Mouse (Mus musculus) neural tube, embryonic 14.5 days (tissue): ENCODE measurements at regions not wholly inside any gene's neighbourhood (a gene's known extent, or its start where the extent isn't known, plus 50 kb on each side); places are given as distances from the start of the nearest gene placed in this dataset.

Experiments
- ATAC-seq: fragments of 200-750 bp; cut with Nextera tagmentation; 2 replicates; pipeline ENCODE4 v1.8.0; 2017; ENCODE audit warnings: low read depth, mild to moderate bottlenecking, moderate TSS enrichment, moderate library complexity
- H3K27ac ChIP-seq: fragments of 300-500 bp; sonication (generic); 2 replicates; pipeline ENCODE4 v1.5.1; 2014; ENCODE audit warnings: low read depth, mild to moderate bottlenecking, control low read depth, low read length, moderate library complexity, mixed read lengths
- H3K27me3 ChIP-seq: fragments of 300-500 bp; sonication (generic); 2 replicates; pipeline ENCODE4 v1.6.1; 2014; ENCODE audit warnings: low read length; ENCODE audit not compliant: control insufficient read depth, insufficient read depth
- H3K36me3 ChIP-seq: fragments of 300-500 bp; sonication (generic); 2 replicates; pipeline ENCODE4 v1.6.1; 2014; ENCODE audit warnings: low read length, mixed read lengths; ENCODE audit not compliant: control insufficient read depth, insufficient read depth
- H3K4me1 ChIP-seq: fragments of 300-500 bp; sonication (generic); 2 replicates; pipeline ENCODE4 v1.6.1; 2014; ENCODE audit warnings: low read length; ENCODE audit not compliant: control insufficient read depth, insufficient read depth
- H3K4me2 ChIP-seq: fragments of 300-500 bp; sonication (generic); 2 replicates; pipeline ENCODE4 v1.6.1; 2014; ENCODE audit warnings: mild to moderate bottlenecking, low read depth, low read length, control low read depth
- H3K4me3 ChIP-seq: fragments of 300-500 bp; sonication (generic); 2 replicates; pipeline ENCODE4 v1.5.1; 2014; ENCODE audit warnings: low read depth, low read length, control low read depth, mixed read lengths
- H3K9ac ChIP-seq: fragments of 300-500 bp; sonication (generic); replicated peaks from 2 replicates; pipeline ENCODE4 v1.6.1; 2014; ENCODE audit warnings: low read depth, mild to moderate bottlenecking, control low read depth, low read length, mixed read lengths
- H3K9me3 ChIP-seq: fragments of 300-500 bp; sonication (generic); 2 replicates; pipeline ENCODE4 v1.6.1; 2016; ENCODE audit warnings: low read length; ENCODE audit not compliant: control insufficient read depth
- WGBS: fragments of 180-500 bp; shearing (Covaris S2); extraction: QIAGEN DNeasy Blood & Tissue Kit; methylation state at CpG from one replicate; pipeline ENCODE4 v1.1.7; 2014; 5-methylcytosine and 5-hydroxymethylcytosine counted together

- Histone ChIP-seq H3K9ac (no peak overlapping the region), H3K4me1 (no peaks in the 10 kb centered on the region), H3K4me3 (no peak overlapping the region), H3K36me3 (no peaks in the 10 kb centered on the region), H3K27me3 (no peaks in the 10 kb centered on the region), H3K27ac (no peak overlapping the region), H3K4me2 (no peak overlapping the region), H3K9me3 (no peaks in the 10 kb centered on the region)
- ATAC-seq = no peak
- WGBS = 91% methylated on average over 1 of the region's 1 CpGs
These were observed 319.1 kb downstream of the Gadd45g start for GRCm38 (mm10) chr13:52165531-52165930.

DNA sequence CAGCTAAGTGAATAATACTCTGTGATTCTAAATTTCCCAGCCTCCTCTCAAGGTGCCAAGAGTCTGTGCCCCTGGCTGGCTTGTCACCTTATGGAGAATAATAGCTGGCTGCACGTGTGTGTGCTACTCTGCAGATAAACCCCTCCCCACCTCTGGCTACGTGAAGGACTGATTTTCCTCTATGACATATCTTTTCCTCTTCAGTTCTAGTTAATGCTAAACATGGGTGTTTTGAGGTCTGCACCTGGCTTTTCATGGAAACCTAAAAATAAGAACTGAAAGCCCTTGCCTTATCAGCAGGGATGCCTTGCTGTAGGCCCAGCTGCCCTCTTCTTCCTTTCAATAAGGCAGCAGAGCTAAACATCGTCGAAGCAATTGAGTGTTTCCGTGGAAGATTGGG lies 321.5 kb downstream of the Gadd45g start:
- Histone ChIP-seq H3K9ac (no peak overlapping the region), H3K27me3 (no peaks in the 10 kb centered on the region), H3K9me3 (no peaks in the 10 kb centered on the region), H3K4me2 (no peak overlapping the region), H3K27ac (no peak overlapping the region), H3K36me3 (no peaks in the 10 kb centered on the region), H3K4me3 (no peak overlapping the region), H3K4me1 (no peaks in the 10 kb centered on the region)
- 72% methylated on average over 5 of the region's 5 CpGs for WGBS
- no peak for ATAC-seq

GRCm38 (mm10) chr13:52172706-52173346 lies 326.3 kb downstream of the Gadd45g start:
- H3K9ac ChIP-seq = no peak overlapping the region
- H3K9me3 ChIP-seq = no peaks in the 10 kb centered on the region
- no peak for ATAC-seq
- 90% methylated on average over 9 of the region's 9 CpGs for WGBS
- no peaks in the 10 kb centered on the region for H3K4me1 ChIP-seq
- H3K27ac ChIP-seq = no peak overlapping the region
- no peaks in the 10 kb centered on the region for H3K27me3 ChIP-seq
- H3K4me2 ChIP-seq = no peak overlapping the region
- no peaks in the 10 kb centered on the region for H3K36me3 ChIP-seq
- no peak overlapping the region for H3K4me3 ChIP-seq

DNA sequence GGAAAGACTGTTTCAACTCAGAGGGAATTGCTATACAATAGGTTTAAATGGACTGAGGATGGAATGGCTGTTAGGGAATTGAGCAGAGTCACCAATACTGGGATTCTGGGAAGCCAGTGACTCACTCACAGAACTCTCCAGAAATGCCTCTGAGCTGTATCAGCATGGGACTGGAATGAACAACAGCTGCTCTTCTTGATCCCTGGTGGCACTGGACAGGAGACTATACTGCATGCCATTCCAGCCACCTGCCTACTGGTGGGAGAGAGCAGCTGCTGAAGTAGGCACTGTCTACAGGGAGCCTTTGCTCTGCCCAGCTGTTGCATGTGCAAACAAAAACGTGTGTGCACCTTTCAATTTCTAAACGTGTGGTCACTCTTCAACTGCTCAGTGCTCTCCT lies 329.2 kb downstream of the Gadd45g start:
- Histone ChIP-seq H3K4me2 (no peak overlapping the region), H3K4me3 (no peak overlapping the region), H3K27me3 (no peaks in the 10 kb centered on the region), H3K9ac (no peak overlapping the region), H3K4me1 (no peaks in the 10 kb centered on the region), H3K9me3 (no peaks in the 10 kb centered on the region), H3K27ac (no peak overlapping the region), H3K36me3 (no peaks in the 10 kb centered on the region)
- 65% methylated on average over 2 of the region's 2 CpGs for WGBS
- ATAC-seq = no peak

GRCm38 (mm10) chr13:52179977-52180376 lies 333.5 kb downstream of the Gadd45g start:
- H3K9me3 ChIP-seq = no peaks in the 10 kb centered on the region
- H3K9ac ChIP-seq = no peak overlapping the region
- H3K36me3 ChIP-seq = no peaks in the 10 kb centered on the region
- H3K4me2 ChIP-seq = no peak overlapping the region
- H3K4me3 ChIP-seq = no peak overlapping the region
- no peaks in the 10 kb centered on the region for H3K4me1 ChIP-seq
- ATAC-seq = no peak
- WGBS = 92% methylated on average over 4 of the region's 4 CpGs
- H3K27ac ChIP-seq = no peak overlapping the region
- no peaks in the 10 kb centered on the region for H3K27me3 ChIP-seq

DNA sequence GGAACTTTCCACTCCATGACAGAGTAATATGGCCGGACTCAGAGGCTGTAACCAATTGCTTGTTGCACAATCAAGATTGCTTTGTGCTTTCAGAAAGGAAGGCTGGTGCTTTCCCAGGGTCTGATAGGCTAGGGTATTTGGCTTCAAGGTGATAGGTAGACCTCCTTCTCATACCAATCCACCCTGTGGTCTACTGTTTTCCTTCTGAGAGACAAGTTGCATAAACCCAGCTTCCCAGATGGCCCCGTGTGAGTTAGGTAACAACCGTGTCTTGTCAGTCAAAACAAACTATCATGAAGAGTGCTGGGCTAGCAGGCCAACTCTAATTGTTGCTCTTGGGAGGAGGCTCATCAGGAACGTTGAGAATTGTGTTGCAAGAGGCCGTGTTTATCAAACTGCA lies 337.2 kb downstream of the Gadd45g start:
- ATAC-seq = no peak
- H3K27ac ChIP-seq = no peak overlapping the region
- H3K9me3 ChIP-seq = no peaks in the 10 kb centered on the region
- H3K27me3 ChIP-seq = no peaks in the 10 kb centered on the region
- H3K36me3 ChIP-seq = no peaks in the 10 kb centered on the region
- H3K4me1 ChIP-seq = peaks cover 6% of the 10 kb centered on the region; the same call in 1 of the 2 replicates
- whole genome bisulfite sequencing = 82% methylated on average over 5 of the region's 5 CpGs
- H3K9ac ChIP-seq = no peak overlapping the region
- no peak overlapping the region for H3K4me2 ChIP-seq
- H3K4me3 ChIP-seq = no peak overlapping the region

GRCm38 (mm10) chr13:52185574-52185973 lies 339.1 kb downstream of the Gadd45g start:
- Histone ChIP-seq H3K4me3 (no peak overlapping the region), H3K9me3 (no peaks in the 10 kb centered on the region), H3K4me2 (no peak overlapping the region), H3K27ac (no peak overlapping the region), H3K36me3 (no peaks in the 10 kb centered on the region), H3K9ac (no peak overlapping the region), H3K4me1 (peaks cover 6% of the 10 kb centered on the region; the same call in 1 of the 2 replicates), H3K27me3 (no peaks in the 10 kb centered on the region)
- WGBS = 84% methylated on average over 1 of the region's 1 CpGs
- ATAC-seq = no peak

- Histone ChIP-seq H3K9me3 (no peaks in the 10 kb centered on the region), H3K9ac (no peak overlapping the region), H3K36me3 (no peaks in the 10 kb centered on the region), H3K27ac (no peak overlapping the region), H3K4me1 (peaks cover 6% of the 10 kb centered on the region; the same call in 1 of the 2 replicates), H3K27me3 (no peaks in the 10 kb centered on the region), H3K4me2 (no peak overlapping the region), H3K4me3 (no peak overlapping the region)
- 81% methylated on average over 8 of the region's 8 CpGs for WGBS
- peak; percentile 46; the same call in 1 of the 2 replicates for ATAC-seq
These were observed 341.5 kb downstream of the Gadd45g start for GRCm38 (mm10) chr13:52187841-52188604.

DNA sequence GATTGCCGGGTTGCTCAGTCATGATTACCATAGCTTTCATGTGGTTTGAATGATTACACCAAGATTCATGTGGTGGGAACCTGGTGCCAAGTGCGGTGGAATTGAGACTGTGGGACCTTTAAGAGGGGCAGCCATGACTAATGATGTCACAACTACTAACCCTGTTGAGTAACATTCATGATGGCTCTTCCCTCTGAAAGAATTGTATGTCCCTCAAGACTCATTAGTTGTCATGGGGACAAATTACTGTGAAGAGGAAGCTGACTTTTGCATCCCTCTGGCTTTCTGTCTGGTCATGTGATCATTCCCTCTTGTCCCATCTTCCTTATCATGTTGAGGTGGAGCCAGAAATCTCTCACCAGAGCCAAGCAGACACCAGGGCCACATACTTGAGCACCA lies 342.1 kb downstream of the Gadd45g start:
- no peak overlapping the region for H3K9ac ChIP-seq
- H3K9me3 ChIP-seq = no peaks in the 10 kb centered on the region
- H3K36me3 ChIP-seq = no peaks in the 10 kb centered on the region
- 24% methylated on average over 2 of the region's 2 CpGs for WGBS
- ATAC-seq = peak; percentile 84
- no peak overlapping the region for H3K4me2 ChIP-seq
- H3K4me1 ChIP-seq = peaks cover 6% of the 10 kb centered on the region; the same call in 1 of the 2 replicates
- H3K27me3 ChIP-seq = no peaks in the 10 kb centered on the region
- no peak overlapping the region for H3K27ac ChIP-seq
- no peak overlapping the region for H3K4me3 ChIP-seq
